Mouse (Mus musculus): ENCODE data around the gene Msx1.

Gene Msx1

GRCm38 (mm10) chr5:37804512-37805118 is 19.8 kb downstream of the Msx1 start:
- intact Hi-C loops (cut with DNase I): no loop called here

- intact Hi-C loops (cut with DNase I): no loop called here
Observed at GRCm38 (mm10) chr5:37797251-37797650, 27.1 kb downstream of the Msx1 start.

- intact Hi-C loops (cut with DNase I): no loop called here
Observed at GRCm38 (mm10) chr5:37796751-37797150, 27.6 kb downstream of the Msx1 start.

GRCm38 (mm10) chr5:37795691-37796090 is 28.7 kb downstream of the Msx1 start:
- intact Hi-C loops (cut with DNase I): no loop called here

GRCm38 (mm10) chr5:37792154-37792553 is 32.2 kb downstream of the Msx1 start:
- intact Hi-C loops (cut with DNase I): no loop called here

GRCm38 (mm10) chr5:37784847-37785391 is 39.5 kb downstream of the Msx1 start:
- intact Hi-C loops (cut with DNase I): no loop called here

GRCm38 (mm10) chr5:37783306-37783705 is 41.1 kb downstream of the Msx1 start:
- intact Hi-C loops (cut with DNase I): no loop called here

GRCm38 (mm10) chr5:37775681-37776080 is 48.7 kb downstream of the Msx1 start:
- intact Hi-C loops (cut with DNase I): no loop called here

GRCm38 (mm10) chr5:37774011-37774410 is 50.4 kb downstream of the Msx1 start:
- intact Hi-C loops (cut with DNase I): no loop called here

GRCm38 (mm10) chr5:37770870-37771269 is 53.5 kb downstream of the Msx1 start:
- intact Hi-C loops (cut with DNase I): no loop called here
